Mouse (Mus musculus): ENCODE data around the gene Slc38a2. TPM values are rescaled to one million over a fixed set of nuclear protein-coding genes. Genes with fewer than 3 reads are reported as not detected.

The Slc38a2 gene
- polyA plus RNA-seq, 1 experiment from 2014 or later, result 89.3 TPM

DNA sequence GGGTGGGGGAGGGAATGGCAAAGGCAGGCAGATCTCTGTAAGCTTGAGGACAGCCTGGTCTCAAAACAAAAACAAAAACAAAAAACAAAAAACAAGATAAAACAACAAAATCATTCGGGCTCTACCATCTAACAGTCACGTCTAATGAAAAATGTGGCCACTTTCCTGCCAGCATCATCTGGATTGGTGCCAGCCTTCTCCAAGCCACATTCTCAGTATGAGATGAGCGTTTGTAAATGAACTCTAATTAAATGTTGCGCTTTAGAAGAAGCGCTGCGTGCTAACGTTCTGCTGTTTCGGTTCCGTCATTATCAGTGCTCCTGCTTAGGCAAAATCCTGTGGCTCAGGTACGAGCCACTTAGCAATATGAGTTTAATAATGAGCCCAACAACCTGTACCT, 47.0 kb downstream of the Slc38a2 start:
- Histone ChIP-seq H3K9ac (replicated peaks) (no peak overlapping the region), H3K4me2 (peak overlapping the region; percentile 26; the same call in 1 of the 2 replicates), H3K4me1 (no peaks in the 10 kb centered on the region), H3K27me3 (replicated peaks) (no peaks in the 10 kb centered on the region), H3K36me3 (no peaks in the 10 kb centered on the region), H3K9me3 (replicated peaks) (no peaks in the 10 kb centered on the region), H3K4me3 (replicated peaks) (no peak overlapping the region), H3K27ac (replicated peaks) (no peak overlapping the region; the same call in 1 of the 2 replicates)
- ATAC-seq (ENCODE audit: low FRiP score), result no peak
- 41% methylated on average over 10 of the region's 10 CpGs for WGBS

DNA sequence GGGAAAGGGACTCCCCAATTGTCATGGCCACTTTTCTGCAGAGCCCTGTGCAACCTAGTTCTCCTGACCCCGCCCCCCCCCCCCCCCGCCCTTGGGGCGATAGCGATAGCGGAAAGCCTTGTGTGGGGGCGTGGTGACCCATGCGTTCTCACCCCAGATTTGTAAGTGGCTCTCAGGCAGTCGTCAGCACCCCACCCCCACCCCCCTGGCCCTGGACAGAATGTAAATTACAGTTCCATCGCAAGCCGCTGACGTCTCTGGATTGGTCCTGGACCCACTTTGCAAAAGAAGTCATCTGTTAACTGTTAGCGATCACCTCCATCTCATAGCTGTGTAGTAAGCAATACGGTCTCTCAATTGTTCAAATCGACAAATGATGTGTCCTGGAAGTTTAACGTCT, 52.2 kb downstream of the Slc38a2 start:
- 33% methylated on average over 14 of the region's 15 CpGs for WGBS

DNA sequence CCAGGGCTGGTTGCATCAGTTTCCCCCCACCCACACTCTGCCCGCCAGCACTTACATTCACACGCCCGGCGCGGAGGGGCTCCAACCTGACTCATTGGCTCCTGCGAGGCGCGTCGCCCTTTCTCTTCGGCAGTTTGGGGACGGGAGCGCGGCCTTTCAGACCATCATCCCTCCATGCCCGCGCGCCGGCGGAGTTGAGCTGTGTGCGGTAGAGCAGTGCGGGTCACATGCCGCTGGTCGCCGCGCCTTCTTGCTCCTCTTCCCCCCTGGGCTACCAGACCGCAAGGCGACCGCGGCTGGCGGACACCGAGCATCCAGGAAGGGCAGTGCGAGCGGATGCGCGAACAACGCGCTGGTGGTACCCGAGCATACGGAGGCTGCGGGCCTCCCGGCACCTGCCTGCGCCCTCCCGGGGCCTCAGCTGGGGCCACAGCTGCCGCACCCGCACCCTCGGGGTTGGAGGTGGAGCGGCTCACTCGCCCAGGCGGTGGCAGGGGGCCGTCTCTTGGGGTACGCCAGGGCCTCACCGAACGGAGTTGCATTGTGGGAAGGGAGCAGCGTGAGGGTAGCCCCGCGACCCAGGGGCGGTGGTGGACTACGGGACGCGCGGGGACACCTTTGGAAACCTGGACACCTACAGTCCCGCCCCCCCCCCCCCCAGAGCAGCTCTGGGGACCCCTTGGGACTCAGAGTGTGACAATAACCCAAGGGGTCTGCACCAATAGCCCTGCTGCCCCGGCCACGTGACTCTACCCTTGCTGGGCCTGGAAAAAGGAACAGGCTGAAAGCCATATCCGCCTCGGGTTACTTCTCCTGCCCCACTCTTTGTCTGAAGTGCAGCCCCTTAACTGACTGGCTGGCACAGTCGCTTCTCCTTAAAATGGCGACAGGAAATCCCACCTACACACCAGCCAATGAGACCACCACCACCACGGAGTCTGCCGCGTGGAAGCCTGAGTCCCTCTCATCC, 56.8 kb downstream of the Slc38a2 start, which contains the start of gene Slc38a1:
Gene Slc38a1 (minus strand): TSS at position 478 of the 970 bp plus-strand sequence.
- H3K27ac ChIP-seq (replicated peaks), result peak within 1 kb of the TSS; percentile 100
- peak within 1 kb of the TSS; percentile 100 for H3K9ac ChIP-seq (replicated peaks)

More for the DNA sequence above, 52.2 kb downstream of the Slc38a2 start:
- Histone ChIP-seq H3K9ac (replicated peaks) (no peak overlapping the region), H3K27ac (replicated peaks) (no peak overlapping the region), H3K4me2 (0 out of 2 replicates have a peak overlapping the region, but pooled peaks have one; percentile 26), H3K4me1 (peaks cover 8% of the 10 kb centered on the region; the same call in 1 of the 2 replicates), H3K4me3 (replicated peaks) (no peak overlapping the region), H3K36me3 (no peaks in the 10 kb centered on the region), H3K27me3 (replicated peaks) (no peaks in the 10 kb centered on the region), H3K9me3 (replicated peaks) (no peaks in the 10 kb centered on the region)
- ATAC-seq (ENCODE audit: low FRiP score), result no peak

GRCm38 (mm10) chr15:96641821-96642435, 57.6 kb downstream of the Slc38a2 start:
- ATAC-seq (ENCODE audit: low FRiP score), result peak; percentile 49
- no peaks in the 10 kb centered on the region for H3K36me3 ChIP-seq
- H3K4me3 ChIP-seq (replicated peaks), result peak overlapping the region; percentile 86
- H3K9ac ChIP-seq (replicated peaks), result peak overlapping the region; percentile 100
- H3K4me2 ChIP-seq, result peak overlapping the region; percentile 81
- peak overlapping the region; percentile 100 for H3K27ac ChIP-seq (replicated peaks)
- H3K27me3 ChIP-seq (replicated peaks), result no peaks in the 10 kb centered on the region
- no peaks in the 10 kb centered on the region for H3K9me3 ChIP-seq (replicated peaks)
- WGBS, result under 1% methylated on average over 31 of the region's 31 CpGs
- H3K4me1 ChIP-seq, result peaks cover 42% of the 10 kb centered on the region

More for the DNA sequence above, 56.8 kb downstream of the Slc38a2 start, which contains the start of gene Slc38a1:
- H3K36me3 ChIP-seq, result no peaks in the 10 kb centered on the region
- peaks cover 34% of the 10 kb centered on the region for H3K4me1 ChIP-seq
- no peaks in the 10 kb centered on the region for H3K27me3 ChIP-seq (replicated peaks)
- peak within 1 kb of the TSS; percentile 86 for H3K4me3 ChIP-seq (replicated peaks)
- peak; percentile 80 for ATAC-seq (ENCODE audit: low FRiP score)
- no peaks in the 10 kb centered on the region for H3K9me3 ChIP-seq (replicated peaks)
- H3K4me2 ChIP-seq, result peak within 1 kb of the TSS; percentile 81
- under 1% methylated on average over 65 of the region's 70 CpGs for WGBS

DNA sequence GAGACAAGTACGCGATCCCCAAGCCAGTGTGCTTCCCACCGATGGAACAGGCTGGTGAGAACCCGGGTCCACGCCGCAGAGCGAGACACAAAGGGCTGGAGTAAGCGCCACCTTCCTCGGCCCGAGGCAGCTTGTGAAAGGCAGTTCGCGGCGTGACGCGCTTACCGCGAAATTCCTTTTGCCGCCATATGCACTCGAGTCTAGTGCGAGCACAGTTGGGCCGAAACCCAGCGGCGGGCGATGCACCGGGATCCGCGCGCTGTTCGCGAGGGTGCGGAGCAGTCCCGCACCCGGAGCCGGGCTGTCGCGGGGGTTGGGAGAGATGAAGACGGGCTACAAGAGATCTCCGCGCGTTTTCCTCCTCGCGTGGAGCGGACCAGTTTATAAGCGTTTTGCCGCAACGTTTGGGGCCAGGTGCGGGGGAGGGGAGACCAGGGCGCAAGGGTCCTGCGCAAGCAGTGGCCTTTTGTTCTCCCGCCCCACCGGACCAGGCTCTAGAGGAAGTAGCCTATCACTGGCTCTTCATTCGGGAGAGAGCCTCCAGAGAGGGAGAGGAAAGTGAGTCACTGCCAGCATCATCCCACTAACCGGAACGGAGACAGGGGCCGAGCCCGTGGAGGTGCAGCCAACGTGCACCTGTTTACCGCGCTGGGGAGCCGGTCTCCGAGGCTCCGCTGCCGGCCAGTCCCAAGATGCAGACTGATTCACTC, 58.3 kb downstream of the Slc38a2 start:
- WGBS, result under 1% methylated on average over 63 of the region's 63 CpGs
- peak overlapping the region; percentile 100 for H3K27ac ChIP-seq (replicated peaks)
- H3K4me3 ChIP-seq (replicated peaks), result peak overlapping the region; percentile 86
- H3K4me2 ChIP-seq, result peak overlapping the region; percentile 81
- no peaks in the 10 kb centered on the region for H3K9me3 ChIP-seq (replicated peaks)
- ATAC-seq (ENCODE audit: low FRiP score), result peak; percentile 48
- 0 out of 2 replicates have a peak, but pooled peaks cover 1% of the 10 kb centered on the region for H3K36me3 ChIP-seq
- H3K9ac ChIP-seq (replicated peaks), result peak overlapping the region; percentile 100
- no peaks in the 10 kb centered on the region for H3K27me3 ChIP-seq (replicated peaks)
- H3K4me1 ChIP-seq, result peaks cover 42% of the 10 kb centered on the region

DNA sequence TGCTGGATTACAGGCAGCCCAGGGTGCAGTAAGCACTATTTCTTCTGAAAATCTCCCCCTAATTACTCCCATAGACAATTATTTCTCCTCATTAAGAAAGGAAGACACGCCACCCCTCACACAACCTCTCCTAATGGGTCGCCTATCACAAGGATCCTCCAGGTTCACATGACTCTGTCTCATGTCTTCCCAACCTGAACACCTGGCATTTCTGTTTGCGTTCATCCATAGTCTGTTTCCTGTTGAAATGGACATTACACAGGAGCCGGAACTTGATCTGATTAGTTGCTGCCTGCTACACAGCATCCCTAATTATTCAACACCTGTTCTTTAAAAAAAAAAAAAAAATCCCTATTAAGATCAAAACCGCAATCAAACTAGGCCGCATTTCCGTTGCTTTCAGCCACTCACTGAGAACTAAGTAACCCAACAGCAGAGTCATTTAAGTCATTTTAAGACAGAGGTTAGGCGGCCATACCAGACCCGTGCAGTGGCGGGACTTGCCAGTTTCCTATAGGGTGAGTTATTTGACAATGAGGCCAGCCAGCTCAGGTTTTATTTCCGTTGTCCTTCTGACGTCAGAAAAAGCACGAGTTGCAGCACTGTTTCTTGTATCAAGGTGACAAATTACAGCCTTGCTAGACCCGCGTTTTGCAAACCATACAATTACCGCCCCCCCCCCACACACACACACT, 59.1 kb downstream of the Slc38a2 start:
- H3K4me3 ChIP-seq (replicated peaks), result peak overlapping the region; percentile 86
- peak overlapping the region; percentile 100 for H3K9ac ChIP-seq (replicated peaks)
- WGBS, result 5% methylated on average over 16 of the region's 16 CpGs
- H3K4me1 ChIP-seq, result peaks cover 44% of the 10 kb centered on the region
- H3K4me2 ChIP-seq, result peak overlapping the region; percentile 81
- no peaks in the 10 kb centered on the region for H3K27me3 ChIP-seq (replicated peaks)
- H3K9me3 ChIP-seq (replicated peaks), result no peaks in the 10 kb centered on the region
- H3K36me3 ChIP-seq, result peaks cover 7% of the 10 kb centered on the region; the same call in 1 of the 2 replicates
- H3K27ac ChIP-seq (replicated peaks), result peak overlapping the region; percentile 100
- ATAC-seq (ENCODE audit: low FRiP score), result no peak

DNA sequence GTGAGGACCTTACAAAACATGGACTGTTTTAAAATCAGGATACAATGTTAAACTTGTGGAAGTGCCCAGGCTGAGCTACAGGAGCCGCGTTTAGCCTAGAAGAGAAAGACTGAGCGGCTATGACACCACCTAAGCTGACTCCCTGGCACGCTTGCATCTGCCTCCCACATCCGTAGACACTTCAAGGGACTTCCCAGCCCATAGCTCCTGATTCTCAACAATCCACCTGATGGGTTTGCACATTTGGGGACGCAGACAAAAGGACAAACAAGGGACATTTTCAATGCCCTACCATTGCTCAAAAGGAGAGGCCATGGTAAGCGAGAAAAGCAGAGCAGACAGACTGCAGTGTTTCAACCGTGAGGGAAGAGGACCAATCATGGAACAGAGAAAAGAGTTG, 59.9 kb downstream of the Slc38a2 start:
- H3K4me3 ChIP-seq (replicated peaks), result peak overlapping the region; percentile 86
- H3K4me2 ChIP-seq, result peak overlapping the region; percentile 81
- peak overlapping the region; percentile 100 for H3K9ac ChIP-seq (replicated peaks)
- no peaks in the 10 kb centered on the region for H3K27me3 ChIP-seq (replicated peaks)
- H3K9me3 ChIP-seq (replicated peaks), result no peaks in the 10 kb centered on the region
- peaks cover 12% of the 10 kb centered on the region; the same call in 1 of the 2 replicates for H3K36me3 ChIP-seq
- H3K27ac ChIP-seq (replicated peaks), result peak overlapping the region; percentile 100; the same call in 1 of the 2 replicates
- no peak for ATAC-seq (ENCODE audit: low FRiP score)
- H3K4me1 ChIP-seq, result peaks cover 44% of the 10 kb centered on the region
- 44% methylated on average over 8 of the region's 8 CpGs for WGBS

GRCm38 (mm10) chr15:96638656-96639055, 60.9 kb downstream of the Slc38a2 start:
- no peak overlapping the region for H3K9ac ChIP-seq (replicated peaks)
- H3K4me3 ChIP-seq (replicated peaks), result peak overlapping the region; percentile 86
- no peak for ATAC-seq (ENCODE audit: low FRiP score)

GRCm38 (mm10) chr15:96638173-96638572, 61.4 kb downstream of the Slc38a2 start:
- H3K4me1 ChIP-seq, result peaks cover 36% of the 10 kb centered on the region
- H3K27ac ChIP-seq (replicated peaks), result no peak overlapping the region
- peak overlapping the region; percentile 81 for H3K4me2 ChIP-seq
- no peaks in the 10 kb centered on the region for H3K9me3 ChIP-seq (replicated peaks)
- no peak overlapping the region for H3K4me3 ChIP-seq (replicated peaks)
- H3K36me3 ChIP-seq, result peaks cover 16% of the 10 kb centered on the region
- no peaks in the 10 kb centered on the region for H3K27me3 ChIP-seq (replicated peaks)
- ATAC-seq (ENCODE audit: low FRiP score), result no peak
- 64% methylated on average over 10 of the region's 10 CpGs for WGBS
- no peak overlapping the region for H3K9ac ChIP-seq (replicated peaks)

More at GRCm38 (mm10) chr15:96638656-96639055, 60.9 kb downstream of the Slc38a2 start:
- H3K9me3 ChIP-seq (replicated peaks), result no peaks in the 10 kb centered on the region
- 64% methylated on average over 2 of the region's 2 CpGs for WGBS
- H3K27ac ChIP-seq (replicated peaks), result no peak overlapping the region
- peaks cover 37% of the 10 kb centered on the region for H3K4me1 ChIP-seq
- H3K4me2 ChIP-seq, result peak overlapping the region; percentile 81
- H3K27me3 ChIP-seq (replicated peaks), result no peaks in the 10 kb centered on the region
- peaks cover 13% of the 10 kb centered on the region for H3K36me3 ChIP-seq

Data from neural tube, embryonic 15.5 days (tissue).